Mouse (Mus musculus): Measurements from ENCODE around the gene Thnsl2. TPM values are rescaled to one million over a fixed set of nuclear protein-coding genes. Genes with fewer than 3 reads are reported as not detected.

Gene Thnsl2
- polyA plus RNA-seq, 1 experiment from 2014 or later, result 3.9 TPM

GRCm38 (mm10) chr6:71156674-71157326 is 12.6 kb upstream of the Thnsl2 start:
- Histone ChIP-seq H3K36me3 (no peaks in the 10 kb centered on the region), H3K27ac (replicated peaks) (no peak overlapping the region), H3K27me3 (no peaks in the 10 kb centered on the region), H3K9me3 (no peaks in the 10 kb centered on the region), H3K9ac (replicated peaks) (no peak overlapping the region), H3K4me3 (no peak overlapping the region), H3K4me1 (no peaks in the 10 kb centered on the region), H3K4me2 (replicated peaks) (no peak overlapping the region)
- ATAC-seq (ENCODE audit: low FRiP score, low read depth), result no peak
- WGBS, result 69% methylated on average over 5 of the region's 5 CpGs

GRCm38 (mm10) chr6:71154861-71155260 is 10.6 kb upstream of the Thnsl2 start:
- Histone ChIP-seq H3K4me1 (no peaks in the 10 kb centered on the region; the same call in 1 of the 2 replicates), H3K36me3 (no peaks in the 10 kb centered on the region), H3K27ac (replicated peaks) (no peak overlapping the region), H3K27me3 (no peaks in the 10 kb centered on the region), H3K9me3 (no peaks in the 10 kb centered on the region), H3K9ac (replicated peaks) (no peak overlapping the region), H3K4me3 (no peak overlapping the region), H3K4me2 (replicated peaks) (no peak overlapping the region)
- WGBS, result 92% methylated on average over 6 of the region's 6 CpGs
- no peak for ATAC-seq (ENCODE audit: low FRiP score, low read depth)

GRCm38 (mm10) chr6:71153486-71153885 is 9.2 kb upstream of the Thnsl2 start:
- Histone ChIP-seq H3K4me2 (replicated peaks) (no peak overlapping the region), H3K27me3 (no peaks in the 10 kb centered on the region), H3K9ac (replicated peaks) (no peak overlapping the region), H3K27ac (replicated peaks) (no peak overlapping the region), H3K9me3 (no peaks in the 10 kb centered on the region), H3K36me3 (no peaks in the 10 kb centered on the region), H3K4me3 (no peak overlapping the region), H3K4me1 (no peaks in the 10 kb centered on the region; the same call in 1 of the 2 replicates)
- 89% methylated on average over 4 of the region's 4 CpGs for WGBS
- no peak for ATAC-seq (ENCODE audit: low FRiP score, low read depth)

DNA sequence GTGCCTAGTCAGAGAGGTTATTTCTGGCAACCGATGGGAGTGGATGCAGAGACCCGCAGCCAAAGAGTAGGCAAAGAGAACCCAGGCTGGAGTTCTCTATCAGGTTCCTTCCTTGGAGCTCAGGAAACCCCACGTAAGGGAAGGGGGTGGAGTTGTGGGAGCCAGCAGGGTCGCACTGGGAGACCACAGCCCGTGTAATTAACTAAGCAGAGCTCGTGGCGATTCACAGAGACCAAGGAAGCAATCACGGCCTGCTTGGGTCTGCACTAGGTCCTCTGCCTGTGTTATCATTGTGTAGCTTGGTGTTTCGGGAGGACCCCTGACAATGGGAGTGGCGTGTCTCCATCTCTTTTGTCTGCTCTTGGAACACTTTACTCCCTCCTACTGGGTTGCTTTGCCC is 6.9 kb upstream of the Thnsl2 start:
- Histone ChIP-seq H3K4me1 (no peaks in the 10 kb centered on the region; the same call in 1 of the 2 replicates), H3K36me3 (no peaks in the 10 kb centered on the region), H3K9ac (replicated peaks) (no peak overlapping the region), H3K27ac (replicated peaks) (no peak overlapping the region), H3K4me3 (no peak overlapping the region), H3K27me3 (no peaks in the 10 kb centered on the region), H3K9me3 (no peaks in the 10 kb centered on the region), H3K4me2 (replicated peaks) (no peak overlapping the region)
- WGBS, result 23% methylated on average over 10 of the region's 10 CpGs
- ATAC-seq (ENCODE audit: low FRiP score, low read depth), result no peak

GRCm38 (mm10) chr6:71149534-71149933 is 5.3 kb upstream of the Thnsl2 start:
- WGBS, result 17% methylated on average over 5 of the region's 5 CpGs
- H3K9me3 ChIP-seq, result no peaks in the 10 kb centered on the region
- no peak overlapping the region for H3K27ac ChIP-seq (replicated peaks)
- H3K4me1 ChIP-seq, result no peaks in the 10 kb centered on the region; the same call in 1 of the 2 replicates
- H3K4me2 ChIP-seq (replicated peaks), result no peak overlapping the region
- no peaks in the 10 kb centered on the region for H3K27me3 ChIP-seq
- no peaks in the 10 kb centered on the region for H3K36me3 ChIP-seq
- H3K4me3 ChIP-seq, result no peak overlapping the region
- no peak overlapping the region for H3K9ac ChIP-seq (replicated peaks)
- peak; percentile 71; the same call in 1 of the 2 replicates for ATAC-seq (ENCODE audit: low FRiP score, low read depth)

DNA sequence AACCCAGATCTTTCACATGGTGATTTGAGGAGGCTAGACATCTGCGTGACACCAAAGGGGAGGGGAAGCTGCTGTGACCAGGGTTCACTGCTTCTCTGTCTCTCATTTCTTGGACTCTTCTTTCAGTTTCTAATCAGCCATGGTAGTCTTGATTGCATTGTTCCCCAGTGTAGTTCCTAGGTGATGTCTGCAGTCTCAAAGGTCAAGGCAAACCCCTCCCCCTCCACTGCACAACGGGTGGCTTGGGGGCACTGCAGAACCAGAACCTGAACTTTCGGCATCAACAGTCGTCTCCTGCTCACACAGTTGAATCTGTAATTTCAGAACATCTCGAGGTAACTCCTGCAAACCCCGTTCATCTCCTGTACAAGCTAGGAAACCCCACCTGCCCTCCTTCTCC is 4.1 kb upstream of the Thnsl2 start:
- H3K4me3 ChIP-seq, result no peak overlapping the region
- H3K4me1 ChIP-seq, result peaks cover 1% of the 10 kb centered on the region
- no peak for ATAC-seq (ENCODE audit: low FRiP score, low read depth)
- no peak overlapping the region for H3K4me2 ChIP-seq (replicated peaks)
- no peaks in the 10 kb centered on the region for H3K27me3 ChIP-seq
- H3K9ac ChIP-seq (replicated peaks), result no peak overlapping the region
- no peaks in the 10 kb centered on the region for H3K9me3 ChIP-seq
- no peak overlapping the region for H3K27ac ChIP-seq (replicated peaks)
- 75% methylated on average over 6 of the region's 6 CpGs for WGBS
- no peaks in the 10 kb centered on the region for H3K36me3 ChIP-seq

GRCm38 (mm10) chr6:71145288-71145989 is 1.2 kb upstream of the Thnsl2 start:
- 63% methylated on average over 3 of the region's 3 CpGs for WGBS

GRCm38 (mm10) chr6:71143154-71143893 is 915 bp downstream of the Thnsl2 start:
- H3K27me3 ChIP-seq, result peaks cover 10% of the 10 kb centered on the region; the same call in 1 of the 2 replicates
- peak overlapping the region; percentile 52 for H3K4me3 ChIP-seq
- peak overlapping the region; percentile 72 for H3K9ac ChIP-seq (replicated peaks)
- H3K9me3 ChIP-seq, result no peaks in the 10 kb centered on the region
- peak overlapping the region; percentile 76 for H3K4me2 ChIP-seq (replicated peaks)
- 1% methylated on average over 19 of the region's 19 CpGs for WGBS
- no peak overlapping the region for H3K27ac ChIP-seq (replicated peaks)
- no peak for ATAC-seq (ENCODE audit: low FRiP score, low read depth)
- peaks cover 6% of the 10 kb centered on the region for H3K4me1 ChIP-seq
- no peaks in the 10 kb centered on the region for H3K36me3 ChIP-seq

More at GRCm38 (mm10) chr6:71145288-71145989, 1.2 kb upstream of the Thnsl2 start:
- peaks cover 6% of the 10 kb centered on the region for H3K4me1 ChIP-seq
- H3K9ac ChIP-seq (replicated peaks), result no peak overlapping the region
- no peak overlapping the region for H3K27ac ChIP-seq (replicated peaks)
- no peak overlapping the region for H3K4me3 ChIP-seq
- H3K36me3 ChIP-seq, result no peaks in the 10 kb centered on the region
- no peak overlapping the region for H3K4me2 ChIP-seq (replicated peaks)
- H3K27me3 ChIP-seq, result peaks cover 10% of the 10 kb centered on the region; the same call in 1 of the 2 replicates
- ATAC-seq (ENCODE audit: low FRiP score, low read depth), result no peak
- H3K9me3 ChIP-seq, result no peaks in the 10 kb centered on the region

GRCm38 (mm10) chr6:71135031-71135430 is 9.2 kb downstream of the Thnsl2 start:
- Histone ChIP-seq H3K36me3 (no peaks in the 10 kb centered on the region), H3K27me3 (no peaks in the 10 kb centered on the region), H3K4me2 (replicated peaks) (no peak overlapping the region), H3K27ac (replicated peaks) (no peak overlapping the region), H3K4me3 (no peak overlapping the region), H3K9me3 (no peaks in the 10 kb centered on the region), H3K9ac (replicated peaks) (no peak overlapping the region), H3K4me1 (no peaks in the 10 kb centered on the region)
- 82% methylated on average over 3 of the region's 3 CpGs for WGBS
- ATAC-seq (ENCODE audit: low FRiP score, low read depth), result no peak

DNA sequence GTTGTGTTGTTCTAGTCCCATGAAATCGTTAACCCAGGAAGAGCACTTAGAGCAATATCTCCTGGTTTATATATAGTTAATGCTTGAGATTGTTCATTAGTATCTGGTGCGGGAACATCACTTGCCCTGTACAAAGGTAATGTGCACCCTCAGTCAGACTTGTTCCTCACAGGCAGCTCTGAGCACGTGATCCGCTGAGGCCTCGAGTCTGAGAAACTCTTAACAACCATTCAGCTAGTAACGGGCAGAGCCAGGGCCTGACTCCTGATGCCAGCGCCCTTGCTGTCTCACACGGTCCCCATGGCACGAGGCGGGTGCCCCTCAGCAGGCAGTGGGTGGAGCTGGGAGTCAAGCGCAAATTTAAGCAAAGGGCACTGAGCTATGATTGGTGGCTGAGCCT is 10.7 kb downstream of the Thnsl2 start:
- no peaks in the 10 kb centered on the region for H3K36me3 ChIP-seq
- no peak for ATAC-seq (ENCODE audit: low FRiP score, low read depth)
- no peaks in the 10 kb centered on the region for H3K9me3 ChIP-seq
- H3K4me2 ChIP-seq (replicated peaks), result no peak overlapping the region
- H3K4me3 ChIP-seq, result no peak overlapping the region
- no peak overlapping the region for H3K27ac ChIP-seq (replicated peaks)
- 84% methylated on average over 11 of the region's 11 CpGs for whole genome bisulfite sequencing
- H3K27me3 ChIP-seq, result no peaks in the 10 kb centered on the region
- H3K4me1 ChIP-seq, result no peaks in the 10 kb centered on the region
- no peak overlapping the region for H3K9ac ChIP-seq (replicated peaks)

- no peaks in the 10 kb centered on the region for H3K4me1 ChIP-seq
- H3K27ac ChIP-seq (replicated peaks), result no peak overlapping the region
- H3K9me3 ChIP-seq, result no peaks in the 10 kb centered on the region
- ATAC-seq (ENCODE audit: low FRiP score, low read depth), result no peak
- no peak overlapping the region for H3K9ac ChIP-seq (replicated peaks)
- H3K27me3 ChIP-seq, result no peaks in the 10 kb centered on the region
- H3K36me3 ChIP-seq, result no peaks in the 10 kb centered on the region
- H3K4me3 ChIP-seq, result no peak overlapping the region
- no peak overlapping the region for H3K4me2 ChIP-seq (replicated peaks)
Observed at GRCm38 (mm10) chr6:71131038-71131437, 13.2 kb downstream of the Thnsl2 start.

DNA sequence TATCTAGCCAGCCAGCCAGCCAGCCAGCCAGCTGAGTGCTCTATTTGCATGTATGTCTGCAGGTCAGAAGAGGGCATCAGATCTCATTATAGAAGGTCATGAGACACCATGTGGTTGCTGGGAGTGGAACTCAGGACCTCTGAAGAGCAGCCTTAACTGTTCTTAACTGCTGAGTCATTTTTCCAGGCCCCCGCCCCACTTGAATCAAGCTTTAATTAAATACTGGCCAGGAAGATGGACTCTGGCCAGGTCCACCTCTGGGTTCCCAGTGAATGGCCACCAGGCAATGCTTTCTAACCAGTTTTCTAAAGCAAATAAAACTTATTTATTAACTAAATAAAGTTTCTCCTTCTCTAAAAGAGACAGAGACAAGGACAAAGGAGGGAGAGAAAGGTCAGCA is 14.0 kb downstream of the Thnsl2 start:
- H3K9ac ChIP-seq (replicated peaks), result no peak overlapping the region
- no peaks in the 10 kb centered on the region for H3K9me3 ChIP-seq
- no peak for ATAC-seq (ENCODE audit: low FRiP score, low read depth)
- no peaks in the 10 kb centered on the region for H3K4me1 ChIP-seq
- no peaks in the 10 kb centered on the region for H3K27me3 ChIP-seq
- 100% methylated on average over 1 of the region's 1 CpGs for WGBS
- H3K27ac ChIP-seq (replicated peaks), result no peak overlapping the region
- no peak overlapping the region for H3K4me2 ChIP-seq (replicated peaks)
- no peaks in the 10 kb centered on the region for H3K36me3 ChIP-seq
- no peak overlapping the region for H3K4me3 ChIP-seq

Data from midbrain, embryonic 12.5 days (tissue).